Mouse (Mus musculus) cerebellum, adult 2 months (tissue): ENCODE results near the gene Fbn1. TPM values are rescaled to one million over a fixed set of nuclear protein-coding genes. Genes with fewer than 3 reads are reported as not detected.

ENCODE experiments used
- DNase-seq, 2 experiments: peaks; one replicate each; pipeline ENCODE4 v3.0.0; 2021
- H3K27ac ChIP-seq: fragments of 200-500 bp; 2 replicates; pipeline ENCODE4 v1.5.1; 2012; ENCODE audit warnings: low read length, control low read depth, inconsistent platforms; ENCODE audit not compliant: insufficient read depth
- H3K27me3 ChIP-seq: fragments of 200-500 bp; 2 replicates; pipeline ENCODE4 v1.6.1; 2012; ENCODE audit warnings: inconsistent platforms, mild to moderate bottlenecking, low read length, moderate library complexity; ENCODE audit not compliant: control insufficient read depth, insufficient read depth
- H3K4me1 ChIP-seq: fragments of 200-500 bp; 2 replicates; pipeline ENCODE4 v1.6.1; 2011; ENCODE audit warnings: low read length; ENCODE audit not compliant: control insufficient read depth, insufficient read depth
- H3K4me3 ChIP-seq: fragments of 200-500 bp; replicated peaks from 2 replicates; pipeline ENCODE3; 2011; ENCODE audit warnings: mild to moderate bottlenecking, low read depth, low read length, control low read depth; ENCODE audit not compliant: insufficient read depth
- CTCF ChIP-seq: fragments of 200-500 bp; IDR thresholded peaks from 2 replicates; pipeline ENCODE4 v1.5.1; 2011; ENCODE audit warnings: low read depth, mild to moderate bottlenecking, control low read depth, low read length, moderate library complexity, borderline replicate concordance; ENCODE audit not compliant: insufficient read depth
- POLR2A ChIP-seq: fragments of 200-500 bp; IDR thresholded peaks from 2 replicates; pipeline ENCODE4 v1.6.1; 2011; ENCODE audit warnings: low read length, control low read depth, borderline replicate concordance; ENCODE audit not compliant: insufficient read depth
- WGBS: fragments of 180-500 bp; shearing (Covaris S2); methylation state at CpG from one replicate; pipeline ENCODE4 v1.1.7; 2018; 5-methylcytosine and 5-hydroxymethylcytosine counted together
- polyA plus RNA-seq: library from polyadenylated mRNA; depleted of rRNA; stranded (reverse); fragments of >200 nt; gene quantifications from 2 replicates; pipeline ENCODE4 v1.2.3, GENCODE M21; 2012

The Fbn1 gene
- polyA plus RNA-seq, 1 experiment = 1.2 TPM

GRCm38 (mm10) chr2:125481116-125481515 is 26.7 kb downstream of the Fbn1 start:
- 0 out of 2 replicates have a peak, but pooled peaks cover 3% of the 10 kb centered on the region for H3K4me1 ChIP-seq
- H3K4me3 ChIP-seq = no peak overlapping the region
- no peak for DNase-seq
- 32% methylated on average over 4 of the region's 4 CpGs for WGBS
- TF ChIP-seq CTCF = no peak
- no peak for TF ChIP-seq POLR2A
- no peak overlapping the region for H3K27ac ChIP-seq
- H3K27me3 ChIP-seq = no peaks in the 10 kb centered on the region

- Histone ChIP-seq H3K4me1 (peaks cover 5% of the 10 kb centered on the region; the same call in 1 of the 2 replicates), H3K27me3 (no peaks in the 10 kb centered on the region), H3K27ac (no peak overlapping the region), H3K4me3 (no peak overlapping the region)
- DNase-seq = no peak
- 77% methylated on average over 5 of the region's 5 CpGs for WGBS
- TF ChIP-seq POLR2A = no peak
- no peak for TF ChIP-seq CTCF
Observed at GRCm38 (mm10) chr2:125480057-125480456, 27.7 kb downstream of the Fbn1 start.

GRCm38 (mm10) chr2:125478705-125479104 is 29.1 kb downstream of the Fbn1 start:
- TF ChIP-seq POLR2A (no peak), CTCF (no peak)
- 84% methylated on average over 4 of the region's 4 CpGs for WGBS
- DNase-seq = no peak
- no peak overlapping the region for H3K27ac ChIP-seq
- H3K4me1 ChIP-seq = peaks cover 5% of the 10 kb centered on the region; the same call in 1 of the 2 replicates
- H3K4me3 ChIP-seq = no peak overlapping the region
- H3K27me3 ChIP-seq = no peaks in the 10 kb centered on the region

GRCm38 (mm10) chr2:125477367-125477766 is 30.4 kb downstream of the Fbn1 start:
- Histone ChIP-seq H3K4me3 (no peak overlapping the region), H3K4me1 (peaks cover 5% of the 10 kb centered on the region; the same call in 1 of the 2 replicates), H3K27me3 (no peaks in the 10 kb centered on the region), H3K27ac (no peak overlapping the region)
- TF ChIP-seq CTCF (no peak), POLR2A (no peak)
- 44% methylated on average over 3 of the region's 3 CpGs for WGBS
- no peak for DNase-seq

GRCm38 (mm10) chr2:125476231-125476630 is 31.6 kb downstream of the Fbn1 start:
- H3K4me3 ChIP-seq = no peak overlapping the region
- DNase-seq = no peak
- TF ChIP-seq CTCF = no peak
- TF ChIP-seq POLR2A = no peak
- H3K4me1 ChIP-seq = peaks cover 5% of the 10 kb centered on the region; the same call in 1 of the 2 replicates
- WGBS = 26% methylated on average over 3 of the region's 3 CpGs
- no peaks in the 10 kb centered on the region for H3K27me3 ChIP-seq
- H3K27ac ChIP-seq = no peak overlapping the region

GRCm38 (mm10) chr2:125474690-125475089 is 33.1 kb downstream of the Fbn1 start:
- DNase-seq = no peak
- WGBS = 80% methylated on average over 5 of the region's 5 CpGs
- Histone ChIP-seq H3K27ac (no peak overlapping the region), H3K27me3 (no peaks in the 10 kb centered on the region), H3K4me1 (peaks cover 5% of the 10 kb centered on the region; the same call in 1 of the 2 replicates), H3K4me3 (no peak overlapping the region)
- TF ChIP-seq CTCF (no peak), POLR2A (no peak)

GRCm38 (mm10) chr2:125473228-125473627 is 34.6 kb downstream of the Fbn1 start:
- Histone ChIP-seq H3K4me1 (peaks cover 5% of the 10 kb centered on the region; the same call in 1 of the 2 replicates), H3K27me3 (no peaks in the 10 kb centered on the region), H3K27ac (no peak overlapping the region), H3K4me3 (no peak overlapping the region)
- no peak for DNase-seq
- 81% methylated on average over 2 of the region's 2 CpGs for WGBS
- TF ChIP-seq CTCF (no peak), POLR2A (no peak)

GRCm38 (mm10) chr2:125471721-125472120 is 36.1 kb downstream of the Fbn1 start:
- Histone ChIP-seq H3K27me3 (no peaks in the 10 kb centered on the region), H3K27ac (no peak overlapping the region), H3K4me1 (peaks cover 5% of the 10 kb centered on the region; the same call in 1 of the 2 replicates), H3K4me3 (no peak overlapping the region)
- TF ChIP-seq CTCF = no peak
- no peak for TF ChIP-seq POLR2A
- 94% methylated on average over 4 of the region's 4 CpGs for WGBS
- DNase-seq = no peak
